Mouse (Mus musculus): ENCODE results near the gene Cirbp. TPM values are rescaled to one million over a fixed set of nuclear protein-coding genes. Genes with fewer than 3 reads are reported as not detected.

Gene Cirbp
- polyA plus RNA-seq, 1 experiment from 2014 or later: 295 TPM

GRCm38 (mm10) chr10:80146568-80147011 lies 19.2 kb upstream of the Cirbp start:
- H3K4me2 ChIP-seq (ENCODE audit: low read length): no peak overlapping the region
- H3K36me3 ChIP-seq (ENCODE audit: control insufficient read depth, insufficient read depth, low read length): peaks cover 34% of the 10 kb centered on the region
- H3K9me3 ChIP-seq (ENCODE audit: control insufficient read depth, low read length): no peaks in the 10 kb centered on the region
- no peak for DNase-seq
- 70% methylated on average over 4 of the region's 4 CpGs for WGBS
- H3K4me1 ChIP-seq (ENCODE audit: control insufficient read depth, insufficient read depth, low read length): peaks cover 6% of the 10 kb centered on the region
- H3K9ac ChIP-seq (replicated peaks; ENCODE audit: low read length): no peak overlapping the region
- no peak overlapping the region for H3K4me3 ChIP-seq (replicated peaks; ENCODE audit: low read depth, low read length)
- no peak overlapping the region for H3K27ac ChIP-seq (replicated peaks; ENCODE audit: low read depth, low read length)
- no peak for ATAC-seq (ENCODE audit: low FRiP score, low TSS enrichment)
- no peaks in the 10 kb centered on the region for H3K27me3 ChIP-seq (ENCODE audit: control insufficient read depth, insufficient read depth, low read length)

GRCm38 (mm10) chr10:80147146-80147718 lies 18.6 kb upstream of the Cirbp start:
- 79% methylated on average over 5 of the region's 5 CpGs for WGBS
- Histone ChIP-seq H3K4me3 (replicated peaks; ENCODE audit: low read depth, low read length) (peak overlapping the region; percentile 99), H3K36me3 (ENCODE audit: control insufficient read depth, insufficient read depth, low read length) (peaks cover 40% of the 10 kb centered on the region), H3K4me2 (ENCODE audit: low read length) (peak overlapping the region; percentile 77), H3K9ac (replicated peaks; ENCODE audit: low read length) (no peak overlapping the region; the same call in 1 of the 2 replicates), H3K9me3 (ENCODE audit: control insufficient read depth, low read length) (no peaks in the 10 kb centered on the region), H3K4me1 (ENCODE audit: control insufficient read depth, insufficient read depth, low read length) (peaks cover 7% of the 10 kb centered on the region), H3K27me3 (ENCODE audit: control insufficient read depth, insufficient read depth, low read length) (no peaks in the 10 kb centered on the region), H3K27ac (replicated peaks; ENCODE audit: low read depth, low read length) (peak overlapping the region; percentile 100)
- DNase-seq (no peak), ATAC-seq (ENCODE audit: low FRiP score, low TSS enrichment) (no peak)

GRCm38 (mm10) chr10:80147719-80148601 lies 17.8 kb upstream of the Cirbp start, which contains the start of gene Midn:
TSS of gene Midn (plus strand) at chr10:80148272.
- DNase-seq (peak; percentile 77), ATAC-seq (ENCODE audit: low FRiP score, low TSS enrichment) (peak; percentile 7; the same call in 1 of the 2 replicates)
- Histone ChIP-seq H3K4me3 (replicated peaks; ENCODE audit: low read depth, low read length) (peak within 1 kb of the TSS; percentile 99), H3K4me2 (ENCODE audit: low read length) (peak within 1 kb of the TSS; percentile 77), H3K36me3 (ENCODE audit: control insufficient read depth, insufficient read depth, low read length) (peaks cover 48% of the 10 kb centered on the region), H3K27me3 (ENCODE audit: control insufficient read depth, insufficient read depth, low read length) (no peaks in the 10 kb centered on the region), H3K9ac (replicated peaks; ENCODE audit: low read length) (peak within 1 kb of the TSS; percentile 100), H3K27ac (replicated peaks; ENCODE audit: low read depth, low read length) (peak within 1 kb of the TSS; percentile 100), H3K4me1 (ENCODE audit: control insufficient read depth, insufficient read depth, low read length) (peaks cover 10% of the 10 kb centered on the region), H3K9me3 (ENCODE audit: control insufficient read depth, low read length) (no peaks in the 10 kb centered on the region)
- WGBS: 2% methylated on average over 40 of the region's 42 CpGs

- no peaks in the 10 kb centered on the region for H3K27me3 ChIP-seq (ENCODE audit: control insufficient read depth, insufficient read depth, low read length)
- H3K27ac ChIP-seq (replicated peaks; ENCODE audit: low read depth, low read length): peak overlapping the region; percentile 100
- peaks cover 16% of the 10 kb centered on the region for H3K4me1 ChIP-seq (ENCODE audit: control insufficient read depth, insufficient read depth, low read length)
- H3K36me3 ChIP-seq (ENCODE audit: control insufficient read depth, insufficient read depth, low read length): peaks cover 51% of the 10 kb centered on the region
- ATAC-seq (ENCODE audit: low FRiP score, low TSS enrichment) (peak; percentile 36), DNase-seq (peak; percentile 97)
- no peaks in the 10 kb centered on the region for H3K9me3 ChIP-seq (ENCODE audit: control insufficient read depth, low read length)
- peak overlapping the region; percentile 100 for H3K9ac ChIP-seq (replicated peaks; ENCODE audit: low read length)
- WGBS: under 1% methylated on average over 57 of the region's 57 CpGs
- H3K4me2 ChIP-seq (ENCODE audit: low read length): peak overlapping the region; percentile 77
- peak overlapping the region; percentile 99 for H3K4me3 ChIP-seq (replicated peaks; ENCODE audit: low read depth, low read length)
These were observed 17.0 kb upstream of the Cirbp start for GRCm38 (mm10) chr10:80148610-80149290.

- peaks cover 23% of the 10 kb centered on the region for H3K4me1 ChIP-seq (ENCODE audit: control insufficient read depth, insufficient read depth, low read length)
- H3K27ac ChIP-seq (replicated peaks; ENCODE audit: low read depth, low read length): peak overlapping the region; percentile 100
- ATAC-seq (ENCODE audit: low FRiP score, low TSS enrichment) (peak; percentile 86), DNase-seq (peak; percentile 99)
- H3K4me2 ChIP-seq (ENCODE audit: low read length): peak overlapping the region; percentile 98
- no peaks in the 10 kb centered on the region for H3K9me3 ChIP-seq (ENCODE audit: control insufficient read depth, low read length)
- peaks cover 51% of the 10 kb centered on the region for H3K36me3 ChIP-seq (ENCODE audit: control insufficient read depth, insufficient read depth, low read length)
- no peaks in the 10 kb centered on the region for H3K27me3 ChIP-seq (ENCODE audit: control insufficient read depth, insufficient read depth, low read length)
- under 1% methylated on average over 88 of the region's 88 CpGs for WGBS
- H3K4me3 ChIP-seq (replicated peaks; ENCODE audit: low read depth, low read length): peak overlapping the region; percentile 99
- H3K9ac ChIP-seq (replicated peaks; ENCODE audit: low read length): peak overlapping the region; percentile 100
These were observed 16.2 kb upstream of the Cirbp start for GRCm38 (mm10) chr10:80149291-80150225.

- under 1% methylated on average over 51 of the region's 71 CpGs for WGBS
- Histone ChIP-seq H3K4me1 (ENCODE audit: control insufficient read depth, insufficient read depth, low read length) (peaks cover 28% of the 10 kb centered on the region), H3K4me2 (ENCODE audit: low read length) (peak overlapping the region; percentile 98), H3K9me3 (ENCODE audit: control insufficient read depth, low read length) (no peaks in the 10 kb centered on the region), H3K4me3 (replicated peaks; ENCODE audit: low read depth, low read length) (peak overlapping the region; percentile 99), H3K9ac (replicated peaks; ENCODE audit: low read length) (peak overlapping the region; percentile 100), H3K27me3 (ENCODE audit: control insufficient read depth, insufficient read depth, low read length) (no peaks in the 10 kb centered on the region), H3K36me3 (ENCODE audit: control insufficient read depth, insufficient read depth, low read length) (peaks cover 52% of the 10 kb centered on the region), H3K27ac (replicated peaks; ENCODE audit: low read depth, low read length) (peak overlapping the region; percentile 100)
- ATAC-seq (ENCODE audit: low FRiP score, low TSS enrichment) (peak; percentile 1; the same call in 1 of the 2 replicates), DNase-seq (peak; percentile 89)
These were observed 15.3 kb upstream of the Cirbp start for GRCm38 (mm10) chr10:80150226-80151210.

DNA sequence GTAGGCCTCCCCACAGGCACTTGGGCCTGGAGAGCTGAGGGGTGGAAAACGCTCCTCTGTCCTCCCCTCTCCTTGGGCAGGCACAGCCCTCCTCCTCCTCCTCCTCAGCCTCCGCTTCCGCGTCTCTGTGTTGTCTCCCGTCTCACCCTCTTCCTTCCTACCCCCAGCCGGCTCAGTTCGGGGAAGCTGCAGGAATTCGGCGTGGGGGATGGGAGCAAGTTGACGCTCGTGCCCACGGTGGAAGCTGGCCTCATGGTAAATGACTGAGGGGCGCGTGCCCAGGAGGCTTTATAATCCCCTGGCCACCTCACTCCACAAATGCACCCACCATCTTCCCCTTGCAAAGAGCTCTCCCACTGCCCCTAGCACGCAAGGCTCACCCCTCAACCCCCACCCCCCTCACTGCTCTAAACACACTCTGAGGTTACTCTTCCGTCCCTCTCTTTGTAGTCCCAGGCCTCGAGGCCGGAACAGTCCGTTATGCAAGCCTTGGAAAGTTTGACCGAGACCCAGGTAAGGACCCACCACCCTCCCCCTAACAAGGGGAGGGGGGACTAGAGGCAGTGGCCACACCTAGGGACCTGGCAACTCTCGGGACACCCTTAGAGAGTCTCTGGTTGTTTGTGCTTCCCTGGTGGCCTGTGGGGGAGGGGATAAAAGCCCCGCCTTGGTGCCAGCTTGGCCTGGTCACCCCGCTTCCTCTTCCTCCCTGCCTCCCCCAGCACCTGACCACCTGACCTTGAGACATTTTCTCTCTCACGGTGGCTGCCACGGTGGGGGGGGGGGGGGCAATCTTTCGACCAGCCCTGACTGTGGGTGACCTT lies 14.4 kb upstream of the Cirbp start:
- H3K36me3 ChIP-seq (ENCODE audit: control insufficient read depth, insufficient read depth, low read length): peaks cover 56% of the 10 kb centered on the region
- H3K4me3 ChIP-seq (replicated peaks; ENCODE audit: low read depth, low read length): peak overlapping the region; percentile 99
- DNase-seq: peak; percentile 76
- H3K9me3 ChIP-seq (ENCODE audit: control insufficient read depth, low read length): no peaks in the 10 kb centered on the region
- peaks cover 28% of the 10 kb centered on the region for H3K4me1 ChIP-seq (ENCODE audit: control insufficient read depth, insufficient read depth, low read length)
- under 1% methylated on average over 24 of the region's 26 CpGs for WGBS
- no peaks in the 10 kb centered on the region for H3K27me3 ChIP-seq (ENCODE audit: control insufficient read depth, insufficient read depth, low read length)
- peak overlapping the region; percentile 100 for H3K27ac ChIP-seq (replicated peaks; ENCODE audit: low read depth, low read length)
- no peak for ATAC-seq (ENCODE audit: low FRiP score, low TSS enrichment)
- peak overlapping the region; percentile 100 for H3K9ac ChIP-seq (replicated peaks; ENCODE audit: low read length)
- H3K4me2 ChIP-seq (ENCODE audit: low read length): peak overlapping the region; percentile 98
